Mouse (Mus musculus) intestine, embryonic 14.5 days (tissue): ENCODE data around the gene Vps36. TPM values are rescaled to one million over a fixed set of nuclear protein-coding genes. Genes with fewer than 3 reads are reported as not detected.

Experiments used
- ATAC-seq: fragments of 200-750 bp; cut with Nextera tagmentation; replicated peaks from 2 replicates; pipeline ENCODE4 v1.8.0; 2017; ENCODE audit warnings: low read depth, moderate number of reproducible peaks, moderate TSS enrichment, moderate library complexity; ENCODE audit not compliant: low FRiP score, low TSS enrichment
- DNase-seq: peaks from one replicate; pipeline ENCODE4 v3.0.0-alpha.2; 2018; ENCODE audit warnings: low spot score
- H3K27ac ChIP-seq: fragments of 300-500 bp; sonication (generic); 2 replicates; pipeline ENCODE4 v1.5.1; 2014; ENCODE audit warnings: low read depth, mild to moderate bottlenecking, control low read depth
- H3K27me3 ChIP-seq: fragments of 300-500 bp; sonication (generic); replicated peaks from 2 replicates; pipeline ENCODE4 v1.6.1; 2014; ENCODE audit warnings: low read length, control low read depth; ENCODE audit not compliant: control insufficient read depth, insufficient read depth
- H3K36me3 ChIP-seq: fragments of 300-500 bp; sonication (generic); 2 replicates; pipeline ENCODE4 v1.6.1; 2014; ENCODE audit warnings: low read length, control low read depth; ENCODE audit not compliant: control insufficient read depth, insufficient read depth
- H3K4me1 ChIP-seq: fragments of 300-500 bp; sonication (generic); replicated peaks from 2 replicates; pipeline ENCODE4 v1.6.1; 2014; ENCODE audit warnings: low read length, control low read depth, mixed read lengths; ENCODE audit not compliant: control insufficient read depth, insufficient read depth
- H3K4me2 ChIP-seq: fragments of 300-500 bp; sonication (generic); 2 replicates; pipeline ENCODE4 v1.6.1; 2014; ENCODE audit warnings: low read length
- H3K4me3 ChIP-seq: fragments of 300-500 bp; sonication (generic); 2 replicates; pipeline ENCODE4 v1.5.1; 2014; ENCODE audit warnings: low read depth, low read length, control low read depth, mixed read lengths
- H3K9ac ChIP-seq: fragments of 300-500 bp; sonication (generic); 2 replicates; pipeline ENCODE4 v1.6.1; 2014; ENCODE audit warnings: mild to moderate bottlenecking, low read length
- H3K9me3 ChIP-seq: fragments of 300-500 bp; sonication (generic); 2 replicates; pipeline ENCODE4 v1.6.1; 2016; ENCODE audit warnings: low read length, control low read depth; ENCODE audit not compliant: control insufficient read depth
- WGBS: fragments of 180-500 bp; shearing (Covaris S2); extraction: QIAGEN DNeasy Blood & Tissue Kit; methylation state at CpG from one replicate; pipeline ENCODE4 v1.1.7; 2014; 5-methylcytosine and 5-hydroxymethylcytosine counted together
- polyA plus RNA-seq: library from polyadenylated mRNA; unstranded; fragments of >200 nt; fragmentation: Nextera tagmentation; extraction: Ambion mirVana; gene quantifications from 2 replicates; pipeline ENCODE4 v1.2.1, GENCODE M21; 2014

The Vps36 gene
- polyA plus RNA-seq, 1 experiment from 2014 or later: 41.3 TPM

- no peak for DNase-seq
- no peaks in the 10 kb centered on the region for H3K27me3 ChIP-seq
Measured at GRCm38 (mm10) chr8:22193432-22194010, 912 bp downstream of the Vps36 start.

GRCm38 (mm10) chr8:22197914-22198313 is 5.3 kb downstream of the Vps36 start:
- 89% methylated on average over 6 of the region's 6 CpGs for WGBS
- Histone ChIP-seq H3K9me3 (no peaks in the 10 kb centered on the region), H3K27ac (no peak overlapping the region), H3K4me2 (no peak overlapping the region), H3K36me3 (peaks cover 33% of the 10 kb centered on the region), H3K4me1 (no peaks in the 10 kb centered on the region; the same call in 1 of the 2 replicates), H3K9ac (no peak overlapping the region), H3K27me3 (no peaks in the 10 kb centered on the region), H3K4me3 (no peak overlapping the region)
- DNase-seq (no peak), ATAC-seq (no peak)

More at GRCm38 (mm10) chr8:22193432-22194010, 912 bp downstream of the Vps36 start:
- ATAC-seq: no peak
- 14% methylated on average over 12 of the region's 12 CpGs for WGBS
- H3K4me1 ChIP-seq: no peaks in the 10 kb centered on the region; the same call in 1 of the 2 replicates
- H3K4me3 ChIP-seq: peak overlapping the region; percentile 77
- H3K4me2 ChIP-seq: peak overlapping the region; percentile 86
- peak overlapping the region; percentile 95 for H3K9ac ChIP-seq
- no peaks in the 10 kb centered on the region for H3K9me3 ChIP-seq
- no peaks in the 10 kb centered on the region for H3K36me3 ChIP-seq
- H3K27ac ChIP-seq: peak overlapping the region; percentile 99

- 96% methylated on average over 8 of the region's 8 CpGs for WGBS
- DNase-seq: no peak
Measured at GRCm38 (mm10) chr8:22199481-22199880, 6.9 kb downstream of the Vps36 start.

GRCm38 (mm10) chr8:22207535-22207934 is 14.9 kb downstream of the Vps36 start:
- peaks cover 62% of the 10 kb centered on the region for H3K36me3 ChIP-seq
- no peak overlapping the region for H3K27ac ChIP-seq
- DNase-seq (no peak), ATAC-seq (no peak)
- H3K27me3 ChIP-seq: no peaks in the 10 kb centered on the region
- H3K9me3 ChIP-seq: no peaks in the 10 kb centered on the region
- H3K4me2 ChIP-seq: no peak overlapping the region
- 85% methylated on average over 4 of the region's 4 CpGs for WGBS
- H3K4me1 ChIP-seq: no peaks in the 10 kb centered on the region
- H3K4me3 ChIP-seq: no peak overlapping the region
- H3K9ac ChIP-seq: no peak overlapping the region

More at GRCm38 (mm10) chr8:22199481-22199880, 6.9 kb downstream of the Vps36 start:
- Histone ChIP-seq H3K4me1 (no peaks in the 10 kb centered on the region; the same call in 1 of the 2 replicates), H3K27ac (no peak overlapping the region), H3K27me3 (no peaks in the 10 kb centered on the region), H3K4me2 (no peak overlapping the region), H3K9ac (no peak overlapping the region), H3K9me3 (no peaks in the 10 kb centered on the region), H3K4me3 (no peak overlapping the region), H3K36me3 (peaks cover 39% of the 10 kb centered on the region)
- no peak for ATAC-seq

- ATAC-seq: 0 out of 2 replicates have a peak, but pooled peaks have one; percentile 50
- peaks cover 60% of the 10 kb centered on the region for H3K36me3 ChIP-seq
Measured at GRCm38 (mm10) chr8:22209012-22209411, 16.4 kb downstream of the Vps36 start.

GRCm38 (mm10) chr8:22214826-22215225 is 22.2 kb downstream of the Vps36 start:
- Histone ChIP-seq H3K4me1 (no peaks in the 10 kb centered on the region), H3K9me3 (no peaks in the 10 kb centered on the region), H3K27ac (no peak overlapping the region), H3K4me2 (no peak overlapping the region), H3K9ac (no peak overlapping the region), H3K36me3 (peaks cover 84% of the 10 kb centered on the region), H3K27me3 (no peaks in the 10 kb centered on the region), H3K4me3 (no peak overlapping the region)
- 96% methylated on average over 10 of the region's 10 CpGs for WGBS
- ATAC-seq: no peak
- no peak for DNase-seq

More at GRCm38 (mm10) chr8:22209012-22209411, 16.4 kb downstream of the Vps36 start:
- no peak overlapping the region for H3K27ac ChIP-seq
- no peak for DNase-seq
- no peaks in the 10 kb centered on the region for H3K9me3 ChIP-seq
- no peak overlapping the region for H3K4me2 ChIP-seq
- no peaks in the 10 kb centered on the region for H3K27me3 ChIP-seq
- WGBS: 27% methylated on average over 5 of the region's 5 CpGs
- no peaks in the 10 kb centered on the region for H3K4me1 ChIP-seq
- H3K9ac ChIP-seq: no peak overlapping the region
- H3K4me3 ChIP-seq: no peak overlapping the region

GRCm38 (mm10) chr8:22226361-22226760 is 33.8 kb downstream of the Vps36 start:
- Histone ChIP-seq H3K4me3 (no peak overlapping the region), H3K27ac (no peak overlapping the region), H3K9me3 (0 out of 2 replicates have a peak, but pooled peaks cover 2% of the 10 kb centered on the region), H3K4me1 (no peaks in the 10 kb centered on the region; the same call in 1 of the 2 replicates), H3K4me2 (peak overlapping the region; percentile 89), H3K9ac (no peak overlapping the region), H3K36me3 (peaks cover 12% of the 10 kb centered on the region; the same call in 1 of the 2 replicates), H3K27me3 (no peaks in the 10 kb centered on the region)
- 61% methylated on average over 8 of the region's 8 CpGs for WGBS
- DNase-seq (peak; percentile 54), ATAC-seq (peak; percentile 48; the same call in 1 of the 2 replicates)

GRCm38 (mm10) chr8:22227061-22227877 is 34.7 kb downstream of the Vps36 start, which contains the start of gene Thsd1:
TSS of gene Thsd1 (plus strand) at chr8:22227313.
- no peak within 1 kb of the TSS for H3K27ac ChIP-seq
- ATAC-seq: peak; percentile 88
- no peaks in the 10 kb centered on the region; the same call in 1 of the 2 replicates for H3K4me1 ChIP-seq
- H3K36me3 ChIP-seq: 0 out of 2 replicates have a peak, but pooled peaks cover 8% of the 10 kb centered on the region
- peak within 1 kb of the TSS; percentile 34 for H3K9ac ChIP-seq
- DNase-seq: peak; percentile 74
- peak within 1 kb of the TSS; percentile 49 for H3K4me3 ChIP-seq
- no peaks in the 10 kb centered on the region for H3K27me3 ChIP-seq
- peak within 1 kb of the TSS; percentile 89 for H3K4me2 ChIP-seq
- 1% methylated on average over 39 of the region's 39 CpGs for WGBS
- H3K9me3 ChIP-seq: 0 out of 2 replicates have a peak, but pooled peaks cover 2% of the 10 kb centered on the region
